Mouse (Mus musculus) brown adipose tissue, adult 24 weeks (tissue): ENCODE data around the gene Mgat5. TPM values are rescaled to one million over a fixed set of nuclear protein-coding genes. Genes with fewer than 3 reads are reported as not detected.

Experiments
- H3K27ac ChIP-seq: fragments of 200-500 bp; replicated peaks from 2 replicates; pipeline ENCODE4 v1.5.1; 2012; ENCODE audit warnings: low read depth, mild to moderate bottlenecking, low read length
- H3K4me1 ChIP-seq: fragments of 200-500 bp; 2 replicates; pipeline ENCODE4 v1.6.1; 2012; ENCODE audit warnings: low read length, mixed read lengths; ENCODE audit not compliant: control insufficient read depth, insufficient read depth, insufficient read length
- H3K4me3 ChIP-seq: fragments of 200-500 bp; 2 replicates; pipeline ENCODE4 v1.5.1; 2012; ENCODE audit warnings: low read depth, mild to moderate bottlenecking, low read length, moderate library complexity; ENCODE audit not compliant: insufficient read depth
- polyA plus RNA-seq: library from polyadenylated mRNA; stranded (reverse); fragments of >200 nt; gene quantifications from 2 replicates; pipeline ENCODE4 v1.2.4, GENCODE M21; 2012; ENCODE audit not compliant: missing spikeins, insufficient read depth, insufficient read length

Gene Mgat5
- polyA plus RNA-seq, 1 experiment, result 2.7 TPM

GRCm38 (mm10) chr1:127408957-127409423, 204.2 kb downstream of the Mgat5 start:
- no peak overlapping the region for H3K27ac ChIP-seq
- no peak overlapping the region for H3K4me3 ChIP-seq
- H3K4me1 ChIP-seq, result no peaks in the 10 kb centered on the region

- Histone ChIP-seq H3K4me3 (no peak overlapping the region), H3K27ac (no peak overlapping the region), H3K4me1 (no peaks in the 10 kb centered on the region)
These were observed 204.7 kb downstream of the Mgat5 start for GRCm38 (mm10) chr1:127409512-127409911.

GRCm38 (mm10) chr1:127414500-127414899, 209.7 kb downstream of the Mgat5 start:
- Histone ChIP-seq H3K4me3 (no peak overlapping the region), H3K27ac (no peak overlapping the region), H3K4me1 (no peaks in the 10 kb centered on the region)

GRCm38 (mm10) chr1:127415896-127416295, 211.1 kb downstream of the Mgat5 start:
- no peak overlapping the region for H3K27ac ChIP-seq
- H3K4me1 ChIP-seq, result no peaks in the 10 kb centered on the region

GRCm38 (mm10) chr1:127416971-127417370, 212.2 kb downstream of the Mgat5 start:
- H3K4me1 ChIP-seq, result no peaks in the 10 kb centered on the region
- no peak overlapping the region for H3K4me3 ChIP-seq
- no peak overlapping the region for H3K27ac ChIP-seq

More at GRCm38 (mm10) chr1:127415896-127416295, 211.1 kb downstream of the Mgat5 start:
- no peak overlapping the region for H3K4me3 ChIP-seq

GRCm38 (mm10) chr1:127418916-127419575, 214.2 kb downstream of the Mgat5 start:
- Histone ChIP-seq H3K27ac (no peak overlapping the region), H3K4me1 (no peaks in the 10 kb centered on the region), H3K4me3 (no peak overlapping the region)

- Histone ChIP-seq H3K4me3 (no peak overlapping the region), H3K4me1 (no peaks in the 10 kb centered on the region), H3K27ac (no peak overlapping the region)
These were observed 214.8 kb downstream of the Mgat5 start for GRCm38 (mm10) chr1:127419581-127419980.

- no peak overlapping the region for H3K27ac ChIP-seq
- no peak overlapping the region for H3K4me3 ChIP-seq
- H3K4me1 ChIP-seq, result no peaks in the 10 kb centered on the region
These were observed 215.6 kb downstream of the Mgat5 start for GRCm38 (mm10) chr1:127420383-127420782.

GRCm38 (mm10) chr1:127420795-127421194, 216.0 kb downstream of the Mgat5 start:
- no peak overlapping the region for H3K27ac ChIP-seq
- no peak overlapping the region for H3K4me3 ChIP-seq
- H3K4me1 ChIP-seq, result no peaks in the 10 kb centered on the region

GRCm38 (mm10) chr1:127422565-127422964, 217.8 kb downstream of the Mgat5 start:
- H3K27ac ChIP-seq, result no peak overlapping the region
- H3K4me1 ChIP-seq, result no peaks in the 10 kb centered on the region
- H3K4me3 ChIP-seq, result no peak overlapping the region

- no peak overlapping the region for H3K4me3 ChIP-seq
- no peak overlapping the region for H3K27ac ChIP-seq
- no peaks in the 10 kb centered on the region for H3K4me1 ChIP-seq
These were observed 220.3 kb downstream of the Mgat5 start for GRCm38 (mm10) chr1:127425021-127425532.

- no peaks in the 10 kb centered on the region for H3K4me1 ChIP-seq
- no peak overlapping the region for H3K27ac ChIP-seq
- no peak overlapping the region for H3K4me3 ChIP-seq
These were observed 225.5 kb downstream of the Mgat5 start for GRCm38 (mm10) chr1:127430290-127430689.

- Histone ChIP-seq H3K27ac (no peak overlapping the region), H3K4me3 (no peak overlapping the region), H3K4me1 (no peaks in the 10 kb centered on the region)
These were observed 230.0 kb downstream of the Mgat5 start for GRCm38 (mm10) chr1:127434829-127435228.

- no peak overlapping the region for H3K27ac ChIP-seq
- H3K4me3 ChIP-seq, result no peak overlapping the region
- peaks cover 2% of the 10 kb centered on the region; the same call in 1 of the 2 replicates for H3K4me1 ChIP-seq
These were observed 232.3 kb downstream of the Mgat5 start for GRCm38 (mm10) chr1:127437091-127437490.

- H3K27ac ChIP-seq, result no peak overlapping the region
- H3K4me1 ChIP-seq, result peaks cover 11% of the 10 kb centered on the region; the same call in 1 of the 2 replicates
These were observed 234.7 kb downstream of the Mgat5 start for GRCm38 (mm10) chr1:127439452-127439891.

GRCm38 (mm10) chr1:127441007-127441406, 236.2 kb downstream of the Mgat5 start:
- peaks cover 16% of the 10 kb centered on the region; the same call in 1 of the 2 replicates for H3K4me1 ChIP-seq
- no peak overlapping the region for H3K4me3 ChIP-seq
- no peak overlapping the region for H3K27ac ChIP-seq

More at GRCm38 (mm10) chr1:127439452-127439891, 234.7 kb downstream of the Mgat5 start:
- no peak overlapping the region for H3K4me3 ChIP-seq
